28 mouse cellular contexts compared by ENCODE assay signal in genomic region chr7:130788950-130789349, GRCm38 (mm10). TPM values are rescaled to one million over a fixed set of nuclear protein-coding genes. Genes with fewer than 3 reads are reported as not detected.
DNase-seq lines count a peak whose midpoint lies in the region; ATAC-seq and TF ChIP-seq lines count a peak whose summit lies in the region.
"Had no signal": no experiment of that assay in that cellular context is flagged by ENCODE, and none has a peak within 500 bp of the region (broad histone marks: within the 10 kb centered on the region; RNA-seq: fewer than 3 reads in every experiment).

No protein-coding gene starts in this region.

- no peak for ATAC-seq in liver, postnatal 0 days
- no peak for ATAC-seq in liver, embryonic 11.5 days (replicated peaks; ENCODE audit: low FRiP score)
- no peak for ATAC-seq in hindbrain, embryonic 12.5 days (ENCODE audit: low FRiP score)
- ATAC-seq: activated CD4-positive, CD25-positive, alpha-beta regulatory T cell, adult 4 months; CD4-positive, CD25-positive, alpha-beta regulatory T cell, adult 4 months; forebrain, embryonic 14.5 days; forebrain, embryonic 16.5 days had no signal

- no peak overlapping the region for H3K4me2 ChIP-seq in liver, postnatal 0 days (ENCODE audit: low read depth, low read length)
- H3K4me2 ChIP-seq in liver, embryonic 11.5 days: no peak overlapping the region
- no peak overlapping the region for H3K4me2 ChIP-seq in hindbrain, embryonic 12.5 days (replicated peaks)
- H3K4me2 ChIP-seq: embryonic facial prominence, embryonic 13.5 days; embryonic facial prominence, embryonic 15.5 days; forebrain, embryonic 12.5 days had no signal

- no peak for TF ChIP-seq POLR2A in ES-Bruce4 (IDR thresholded peaks at IDR 0.05; ENCODE audit: insufficient read depth, low read length)
- TF ChIP-seq POLR2A in cerebellum, adult 2 months (IDR thresholded peaks at IDR 0.05; ENCODE audit: borderline replicate concordance, insufficient read depth, low read length): no peak

- no peaks in the 10 kb centered on the region for H3K9me3 ChIP-seq in liver, postnatal 0 days (ENCODE audit: low read length)
- H3K9me3 ChIP-seq in liver, embryonic 11.5 days (ENCODE audit: control insufficient read depth, low read length): no peaks in the 10 kb centered on the region
- no peaks in the 10 kb centered on the region for H3K9me3 ChIP-seq in ES-Bruce4 (replicated peaks; ENCODE audit: control insufficient read depth, insufficient read depth, low read length, poor library complexity, severe bottlenecking)
- H3K9me3 ChIP-seq in ES-E14 (ENCODE audit: control insufficient read depth, insufficient read depth, low read depth, low read length): no peaks in the 10 kb centered on the region
- H3K9me3 ChIP-seq in hindbrain, embryonic 12.5 days (replicated peaks): no peaks in the 10 kb centered on the region
- H3K9me3 ChIP-seq: embryonic facial prominence, embryonic 13.5 days; embryonic facial prominence, embryonic 15.5 days; forebrain, embryonic 10.5 days; forebrain, embryonic 12.5 days had no signal

- TF ChIP-seq EP300 in liver, postnatal 0 days (IDR thresholded peaks at IDR 0.05; ENCODE audit: low read depth): no peak
- no peak for TF ChIP-seq EP300 in ES-Bruce4 (IDR thresholded peaks at IDR 0.05; ENCODE audit: insufficient read depth, low read depth, low read length)

- no peak overlapping the region for H3K9ac ChIP-seq in liver, postnatal 0 days (replicated peaks)
- H3K9ac ChIP-seq in liver, embryonic 11.5 days (ENCODE audit: low read depth, low read length): no peak overlapping the region
- H3K9ac ChIP-seq in ES-Bruce4 (ENCODE audit: low read depth, poor library complexity, severe bottlenecking): no peak overlapping the region
- no peak overlapping the region; the same call in 1 of the 2 replicates for H3K9ac ChIP-seq in ES-E14 (ENCODE audit: insufficient read depth, low read depth, low read length, poor library complexity, severe bottlenecking)
- no peak overlapping the region for H3K9ac ChIP-seq in hindbrain, embryonic 12.5 days
- H3K9ac ChIP-seq: embryonic facial prominence, embryonic 13.5 days; embryonic facial prominence, embryonic 15.5 days; forebrain, embryonic 12.5 days had no signal

- intact Hi-C loops in left cerebral cortex, postnatal 14 days (cut with DNase I): no loop called here

- in situ Hi-C loops in ES-E14 (cut with MboI; ENCODE audit: low sequenced_read_pairs in 2 of 2, unreplicated experiment in 2 of 2): no loop called here

- no peak overlapping the region for H3K4me3 ChIP-seq in liver, postnatal 0 days (ENCODE audit: low read depth, low read length)
- H3K4me3 ChIP-seq in liver, embryonic 11.5 days (ENCODE audit: low read depth, low read length): no peak overlapping the region
- peak overlapping the region; percentile 47 for H3K4me3 ChIP-seq in ES-Bruce4 (ENCODE audit: low read depth, low read length)
- peak overlapping the region; percentile 56 for H3K4me3 ChIP-seq in ES-E14 (ENCODE audit: insufficient read depth in 1 of 2, low read depth in 1 of 2, low read length in 2 of 2, poor library complexity in 1 of 2, severe bottlenecking in 1 of 2)
- no peak overlapping the region for H3K4me3 ChIP-seq in hindbrain, embryonic 12.5 days
- H3K4me3 ChIP-seq in cerebellum, adult 2 months (replicated peaks; ENCODE audit: insufficient read depth, low read depth, low read length): no peak overlapping the region
- H3K4me3 ChIP-seq: embryonic facial prominence, embryonic 13.5 days; embryonic facial prominence, embryonic 15.5 days; erythroblast, embryonic 14.5 days; forebrain, embryonic 10.5 days; forebrain, embryonic 12.5 days had no signal

- no peak for TF ChIP-seq CTCF in liver, postnatal 0 days (IDR thresholded peaks at IDR 0.05; ENCODE audit: low read depth)
- no peak for TF ChIP-seq CTCF in ES-Bruce4 (IDR thresholded peaks at IDR 0.05; ENCODE audit: low read depth, low read length)
- no peak for TF ChIP-seq CTCF in cerebellum, adult 2 months (IDR thresholded peaks at IDR 0.05; ENCODE audit: borderline replicate concordance, insufficient read depth, low read depth, low read length)

- H3K4me1 ChIP-seq in liver, postnatal 0 days (ENCODE audit: insufficient read depth): peaks cover 23% of the 10 kb centered on the region; the same call in 1 of the 2 replicates
- H3K4me1 ChIP-seq in liver, embryonic 11.5 days (replicated peaks; ENCODE audit: control insufficient read depth, insufficient read depth, low read length): no peaks in the 10 kb centered on the region
- no peaks in the 10 kb centered on the region for H3K4me1 ChIP-seq in ES-Bruce4 (ENCODE audit: control insufficient read depth, insufficient read depth, low read length)
- H3K4me1 ChIP-seq in ES-E14 (ENCODE audit: control insufficient read depth in 2 of 2, insufficient read depth in 2 of 2, low read length in 2 of 2, poor library complexity in 1 of 2): peaks cover 0 to 4% of the 10 kb centered on the region in 2 experiments; a peak in 1 of 4 replicates
- H3K4me1 ChIP-seq in hindbrain, embryonic 12.5 days: no peaks in the 10 kb centered on the region
- H3K4me1 ChIP-seq in cerebellum, adult 2 months (ENCODE audit: control insufficient read depth, insufficient read depth, low read length): peaks cover 11% of the 10 kb centered on the region
- H3K4me1 ChIP-seq: forebrain, embryonic 10.5 days had no signal

- DNase-seq in liver, postnatal 0 days: no peak
- DNase-seq in liver, embryonic 11.5 days (ENCODE audit: low spot score): no peak
- DNase-seq in ES-E14 (ENCODE audit: low read depth, low spot score) (peak; percentile 29), ZHBTc4 (ENCODE audit: low read depth, low spot score) (peak; percentile 72)
- DNase-seq in left cerebral cortex, postnatal 14 days (ENCODE audit: low spot score in 2 of 2): no peak
- no peak for DNase-seq in cerebellum, adult 2 months
- DNase-seq: adrenal gland, adult 8-10 months; adrenal gland, postnatal 14 days; adrenal gland, postnatal 36 days; cerebellum, adult 11-12 months; cerebellum, adult 8-10 months; cerebellum, adult 9-11 months; cerebellum, postnatal 14 days; cerebellum, postnatal 36 days; embryo, embryonic 11 days had no signal

- 0 out of 2 replicates have a peak overlapping the region, but pooled peaks have one; percentile 6 for H3K27ac ChIP-seq in liver, postnatal 0 days (ENCODE audit: low read depth)
- no peak overlapping the region for H3K27ac ChIP-seq in liver, embryonic 11.5 days (ENCODE audit: low read depth, low read length)
- H3K27ac ChIP-seq in ES-Bruce4 (ENCODE audit: insufficient read depth, low read length): no peak overlapping the region
- no peak overlapping the region for H3K27ac ChIP-seq in ES-E14 (ENCODE audit: insufficient read depth, low read depth, low read length, poor library complexity, severe bottlenecking)
- no peak overlapping the region for H3K27ac ChIP-seq in hindbrain, embryonic 12.5 days
- H3K27ac ChIP-seq in cerebellum, adult 2 months (ENCODE audit: insufficient read depth, low read length): no peak overlapping the region
- H3K27ac ChIP-seq: embryonic facial prominence, embryonic 13.5 days; embryonic facial prominence, embryonic 15.5 days; forebrain, embryonic 10.5 days; forebrain, embryonic 12.5 days had no signal

- no peaks in the 10 kb centered on the region for H3K36me3 ChIP-seq in liver, postnatal 0 days (replicated peaks; ENCODE audit: insufficient read depth, low read length)
- no peaks in the 10 kb centered on the region for H3K36me3 ChIP-seq in liver, embryonic 11.5 days (ENCODE audit: control insufficient read depth, insufficient read depth, low read length)
- H3K36me3 ChIP-seq in ES-Bruce4 (ENCODE audit: control insufficient read depth, insufficient read depth, low read length, poor library complexity, severe bottlenecking) (no peaks in the 10 kb centered on the region), ES-E14 (ENCODE audit: control insufficient read depth, insufficient read depth, low read length, poor library complexity, severe bottlenecking) (no peaks in the 10 kb centered on the region)
- no peaks in the 10 kb centered on the region for H3K36me3 ChIP-seq in hindbrain, embryonic 12.5 days
- H3K36me3 ChIP-seq: embryonic facial prominence, embryonic 13.5 days; embryonic facial prominence, embryonic 15.5 days; forebrain, embryonic 10.5 days; forebrain, embryonic 12.5 days had no signal

- WGBS in liver, postnatal 0 days (ENCODE audit: insufficient replicate concordance): 76% methylated on average over 3 of the region's 3 CpGs
- 81% methylated on average over 3 of the region's 3 CpGs for WGBS in liver, embryonic 11.5 days
- WGBS in hindbrain, embryonic 12.5 days: 73% methylated on average over 3 of the region's 3 CpGs
- WGBS in cerebellum, adult 2 months: 90% methylated on average over 3 of the region's 3 CpGs

- H3K27me3 ChIP-seq in liver, postnatal 0 days (ENCODE audit: insufficient read depth, low read length): no peaks in the 10 kb centered on the region
- no peaks in the 10 kb centered on the region; the same call in 1 of the 2 replicates for H3K27me3 ChIP-seq in liver, embryonic 11.5 days (replicated peaks; ENCODE audit: control insufficient read depth, insufficient read depth, low read length)
- no peaks in the 10 kb centered on the region for H3K27me3 ChIP-seq in ES-Bruce4 (ENCODE audit: control insufficient read depth, insufficient read depth, low read length, poor library complexity, severe bottlenecking)
- H3K27me3 ChIP-seq in hindbrain, embryonic 12.5 days: no peaks in the 10 kb centered on the region
- no peaks in the 10 kb centered on the region for H3K27me3 ChIP-seq in cerebellum, adult 2 months (ENCODE audit: control insufficient read depth, insufficient read depth, low read length)
- H3K27me3 ChIP-seq: embryonic facial prominence, embryonic 13.5 days; embryonic facial prominence, embryonic 15.5 days; forebrain, embryonic 12.5 days had no signal

TF ChIP-seq in ES-E14, 5 proteins besides CTCF, POLR2A, EP300 and RAD21:
- TF ChIP-seq ZNF384 (IDR thresholded peaks at IDR 0.05; ENCODE audit: low read depth, low read length) (peak; percentile 100), CHD2 (IDR thresholded peaks at IDR 0.05; ENCODE audit: low read depth, low read length) (no peak), ZC3H11A (IDR thresholded peaks at IDR 0.05; ENCODE audit: borderline replicate concordance, low read depth, low read length) (no peak), MAFK (IDR thresholded peaks at IDR 0.05; ENCODE audit: insufficient read depth, low read depth, low read length) (peak; percentile 38; the same call in 1 of the 2 replicates), HCFC1 (IDR thresholded peaks at IDR 0.05; ENCODE audit: borderline replicate concordance, insufficient read depth, low read length) (0 out of 2 replicates have a peak, but pooled peaks have one; percentile 51)

RNA-seq across cellular contexts. Expression of gene Btbd16, which starts 15.1 kb away (rescaled TPM):
- 0.38 and 0.52 TPM in 2 replicates for polyA plus RNA-seq in liver, postnatal 0 days (2015; fragmentation: Nextera tagmentation; extraction: Ambion mirVana)
- not detected in 2 replicates for polyA plus RNA-seq in liver, embryonic 11.5 days (2014; fragmentation: Nextera tagmentation; extraction: Ambion mirVana)
- polyA plus RNA-seq in ES-Bruce4 (2011; ENCODE audit: insufficient read depth, insufficient read length, low read depth, missing spikeins): not detected in 2 replicates
- 0.09 TPM in 1 of 2 replicates, not detected in the other for total RNA-seq in ES-E14 (2012; rRNA removed)
- total RNA-seq in left cerebral cortex, postnatal 14 days (2021): under 1 TPM; 0.15 to 0.42 TPM
- polyA plus RNA-seq in hindbrain, embryonic 12.5 days (2016; fragmentation: Nextera tagmentation; extraction: Ambion mirVana): not detected in 2 replicates
- 0.44 and 0.47 TPM in 2 replicates for polyA plus RNA-seq in cerebellum, adult 2 months (2012; rRNA removed)
- total RNA-seq: adrenal gland, adult 18-20 months; adrenal gland, postnatal 14 days; adrenal gland, postnatal 36 days had no signal
- polyA plus RNA-seq: embryonic facial prominence, embryonic 11.5 days; embryonic facial prominence, embryonic 13.5 days; embryonic facial prominence, embryonic 15.5 days; erythroblast, embryonic 14.5 days; forebrain, embryonic 10.5 days; forebrain, embryonic 12.5 days; forebrain, embryonic 14.5 days; forebrain, embryonic 16.5 days had no signal

Comparison
In these comparisons a context has a peak if more than half of its experiments do, and no peak if none do; other contexts are left out.
1. DNase-seq: peak in ES-E14 (single experiment) and ZHBTc4 (single experiment); none in liver, postnatal 0 days (single experiment), liver, embryonic 11.5 days (single experiment), left cerebral cortex, postnatal 14 days (0 of 2) and cerebellum, adult 2 months (0 of 2).
2. H3K4me3 ChIP-seq: peak in ES-Bruce4 (single experiment) and ES-E14 (2 of 2); none in liver, postnatal 0 days (single experiment), liver, embryonic 11.5 days (single experiment), hindbrain, embryonic 12.5 days (single experiment) and cerebellum, adult 2 months (single experiment).